Mouse (Mus musculus) monocyte, adult 59 days (primary cell): ENCODE data around the gene Spz1. TPM values are rescaled to one million over a fixed set of nuclear protein-coding genes. Genes with fewer than 3 reads are reported as not detected.

Source experiments
- total RNA-seq, 2 experiments: library from RNA; stranded (reverse); gene quantifications; one replicate each; pipeline ENCODE4 v1.2.4; 2023

Gene Spz1
- not detected for total RNA-seq

DNA sequence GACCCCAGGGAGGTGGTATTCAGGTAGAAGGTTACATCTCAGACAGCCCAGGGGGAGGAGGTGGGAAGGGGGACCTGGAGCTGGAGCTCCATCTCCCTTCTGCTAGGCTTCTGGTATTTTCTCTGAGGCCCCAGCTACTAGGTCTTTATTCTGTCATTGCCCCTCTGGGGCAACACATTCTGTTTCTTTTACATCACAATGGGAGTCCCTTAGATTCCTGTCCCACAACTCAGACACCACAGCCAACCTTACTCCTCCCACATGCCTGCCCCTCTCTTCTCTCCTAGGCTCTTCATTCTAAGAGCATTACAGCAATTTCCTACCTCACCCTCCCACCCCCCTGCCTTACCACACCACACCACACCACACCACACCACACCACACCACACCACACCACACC lies at the start of gene Spz1:
Gene Spz1, minus strand, starts transcription at position 101 of the 400 bp plus-strand sequence.

DNA sequence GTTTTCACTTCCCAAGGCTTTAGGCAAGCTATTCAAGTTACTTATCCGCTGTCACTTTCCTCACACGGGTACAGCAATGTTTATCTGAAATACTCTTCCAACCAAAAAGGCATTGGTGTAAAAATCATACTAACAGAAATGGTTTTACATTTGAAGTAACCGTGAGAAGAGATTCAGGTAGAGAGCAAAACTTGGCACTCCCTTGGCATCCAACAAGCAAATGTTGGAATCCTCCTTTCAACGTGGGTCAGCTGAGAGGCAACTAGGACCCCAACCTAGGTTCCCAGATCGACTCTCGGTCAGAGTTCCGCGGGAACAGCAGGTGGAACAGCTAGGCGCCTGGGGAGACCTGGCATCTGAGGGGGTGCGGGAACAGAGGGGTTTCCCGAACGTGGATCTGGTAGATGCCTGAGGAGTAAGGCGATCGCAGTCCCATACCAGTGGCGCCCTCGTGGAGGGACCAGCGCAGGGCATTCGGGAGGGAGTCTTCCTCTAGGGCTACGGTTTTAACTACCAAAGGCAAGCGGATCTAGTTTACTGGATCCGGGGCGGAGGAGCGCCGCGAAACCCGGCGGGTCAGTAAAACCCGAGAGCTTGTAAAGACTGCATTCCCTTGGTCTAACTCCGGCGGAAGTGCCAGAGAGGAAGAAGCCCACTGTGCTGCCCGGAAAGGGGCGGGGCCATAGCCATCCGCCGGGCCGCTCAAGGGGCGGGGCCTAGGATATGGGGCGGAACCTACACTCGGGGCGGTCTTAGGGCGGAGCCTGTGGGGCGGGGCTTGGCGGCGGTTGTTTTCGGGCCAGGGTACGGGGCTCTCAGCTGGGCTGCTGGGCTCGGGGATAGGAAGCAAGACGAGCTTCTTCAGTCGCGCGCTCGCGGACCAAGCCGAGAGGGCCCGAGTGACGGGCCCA lies 34.6 kb upstream of the Spz1 start, which contains the start of gene Serinc5:
Gene Serinc5, plus strand, starts transcription at position 781 of the 911 bp plus-strand sequence.

DNA sequence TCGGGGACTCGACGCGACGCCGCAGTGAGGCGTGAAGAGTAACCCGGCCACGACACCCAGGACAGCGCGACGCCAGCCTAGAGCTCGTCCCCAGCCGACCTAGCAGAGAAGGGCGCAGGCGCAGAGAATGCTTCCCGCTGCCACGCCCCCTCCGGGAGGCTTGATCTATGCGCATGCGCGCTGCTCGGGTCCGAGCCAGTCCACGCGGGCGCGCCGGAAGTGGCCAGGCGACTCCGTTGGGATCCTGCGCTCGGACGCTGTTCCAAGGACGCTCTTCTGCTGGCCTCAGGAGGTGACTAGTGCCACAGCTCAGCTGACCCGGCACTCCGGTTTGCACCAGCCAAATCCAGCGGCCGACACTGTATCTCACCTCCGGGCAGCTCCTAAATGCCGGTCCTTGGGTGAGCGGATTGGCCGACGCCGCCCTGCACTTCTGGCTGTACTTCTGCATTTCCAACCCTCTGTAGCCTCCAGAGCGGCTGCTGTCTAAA lies 45.2 kb downstream of the Spz1 start, which contains the start of gene Zfyve16:
Gene Zfyve16, minus strand, starts transcription at position 148 of the 491 bp plus-strand sequence.

Other genes starting within 250 kb of the Spz1 start
- under 1 TPM; 0.47 to 0.82 TPM for gene Dhfr, start 221.4 kb downstream of the Spz1 start, total RNA-seq
- 10 to 100 TPM; 15.6 to 16.8 TPM for gene Msh3, start 221.2 kb downstream of the Spz1 start, total RNA-seq
- not detected for gene Ankrd34b, start 150.3 kb downstream of the Spz1 start, total RNA-seq
- gene Fam151b, start 92.2 kb downstream of the Spz1 start, total RNA-seq = 10 to 100 TPM in 1 of 2 experiments, 1 to 10 TPM in 1; 8.6 to 10.7 TPM
- 10 to 100 TPM; 27.9 to 31.6 TPM for gene Zfyve16, start 45.3 kb downstream of the Spz1 start, total RNA-seq
- 10 to 100 TPM; 29.6 to 34.5 TPM for gene Serinc5, start 34.9 kb upstream of the Spz1 start, total RNA-seq
- not detected for gene Thbs4, start 218.6 kb upstream of the Spz1 start, total RNA-seq